Mouse (Mus musculus) lung, adult 18-20 months (tissue): Measurements from ENCODE around the gene Foxi3.
A peak's percentile ranks its signal among the peaks of the same experiment; 100 is the strongest.

Experiments used
- DNase-seq, 2 experiments: peaks; one replicate each; pipeline ENCODE4 v3.0.0; 2022; ENCODE audit warnings: mixed read lengths in 2 of 2

The Foxi3 gene

GRCm38 (mm10) chr6:70956285-70956912 is at the start of gene Foxi3:
Foxi3 (plus strand) TSS chr6:70956531.
- DNase-seq = peak; percentile 47 to 61

- DNase-seq = no peak
Measured at GRCm38 (mm10) chr6:70909572-70909971, 46.8 kb upstream of the Foxi3 start.

GRCm38 (mm10) chr6:70910285-70910684 is 46.0 kb upstream of the Foxi3 start:
- DNase-seq = no peak

GRCm38 (mm10) chr6:70911668-70912395 is 44.5 kb upstream of the Foxi3 start:
- no peak for DNase-seq

GRCm38 (mm10) chr6:70912396-70912765 is 44.0 kb upstream of the Foxi3 start:
- no peak for DNase-seq

GRCm38 (mm10) chr6:70918827-70919226 is 37.5 kb upstream of the Foxi3 start, which contains the start of gene Tex37:
Tex37 (minus strand) TSS chr6:70918927.
- no peak for DNase-seq

GRCm38 (mm10) chr6:70921274-70922074 is 34.9 kb upstream of the Foxi3 start:
- peak; percentile 6 to 24 for DNase-seq

- no peak for DNase-seq
Measured at GRCm38 (mm10) chr6:70931801-70932200, 24.5 kb upstream of the Foxi3 start.

GRCm38 (mm10) chr6:70953274-70953673 is 3.1 kb upstream of the Foxi3 start:
- DNase-seq = no peak

- peak in 1 of 2 experiments; percentile 3 for DNase-seq
Measured at GRCm38 (mm10) chr6:70954040-70954439, 2.3 kb upstream of the Foxi3 start.

- DNase-seq = no peak
Measured at GRCm38 (mm10) chr6:70955291-70955800, 985 bp upstream of the Foxi3 start.

- no peak for DNase-seq
Measured at GRCm38 (mm10) chr6:70955841-70956240, 490 bp upstream of the Foxi3 start.

GRCm38 (mm10) chr6:70956936-70957335 is 605 bp downstream of the Foxi3 start:
- no peak for DNase-seq

- DNase-seq = no peak
Measured at GRCm38 (mm10) chr6:70957341-70957940, 1.1 kb downstream of the Foxi3 start.

- DNase-seq = no peak
Measured at GRCm38 (mm10) chr6:70964116-70964830, 7.9 kb downstream of the Foxi3 start.

GRCm38 (mm10) chr6:70965694-70966093 is 9.4 kb downstream of the Foxi3 start:
- DNase-seq = no peak

GRCm38 (mm10) chr6:70967422-70967821 is 11.1 kb downstream of the Foxi3 start:
- no peak for DNase-seq

GRCm38 (mm10) chr6:70968291-70968690 is 12.0 kb downstream of the Foxi3 start:
- DNase-seq = no peak

GRCm38 (mm10) chr6:70973066-70973465 is 16.7 kb downstream of the Foxi3 start:
- DNase-seq = no peak

- DNase-seq = no peak
Measured at GRCm38 (mm10) chr6:70981036-70981435, 24.7 kb downstream of the Foxi3 start.

GRCm38 (mm10) chr6:70982416-70982815 is 26.1 kb downstream of the Foxi3 start:
- no peak for DNase-seq

GRCm38 (mm10) chr6:70986683-70987082 is 30.4 kb downstream of the Foxi3 start:
- peak in 1 of 2 experiments; percentile 2 for DNase-seq
